Mouse (Mus musculus) heart, postnatal 25 days (tissue): ENCODE data around the gene Fgfr2. TPM values are rescaled to one million over a fixed set of nuclear protein-coding genes. Genes with fewer than 3 reads are reported as not detected.
A peak's percentile ranks its signal among the peaks of the same experiment; 100 is the strongest.

Experiments
- DNase-seq: peaks from one replicate; pipeline ENCODE4 v3.0.0; 2022; ENCODE audit warnings: low spot score
- intact Hi-C: fragments of 180-260 bp; cut with DNase I; formaldehyde crosslinking; loops from one replicate; pipeline ENCODE4 v1.15.1; 2025
- total RNA-seq, 2 experiments: library from RNA; stranded (reverse); gene quantifications; 2 replicates each; pipeline ENCODE4 v1.2.3; 2021

Fgfr2 gene
- total RNA-seq, 2 experiments from 2014 or later: 1.7 to 1.8 TPM

- DNase-seq: no peak
- intact Hi-C loops: loop anchor here (10.0 kb wide), 1 partner anchor 137 kb away; the partner anchor contains the start of genes Abraxas2 and Eef1akmt2
These were observed 131.8 kb downstream of the Fgfr2 start for GRCm38 (mm10) chr7:132991240-132991900.

GRCm38 (mm10) chr7:132989839-132990238 is 133.3 kb downstream of the Fgfr2 start:
- intact Hi-C loops: loop anchor here (10.0 kb wide), 1 partner anchor 135 kb away; the partner anchor contains the start of genes Abraxas2 and Eef1akmt2
- DNase-seq: no peak

- intact Hi-C loops: no loop called here
- no peak for DNase-seq
These were observed 140.5 kb downstream of the Fgfr2 start for GRCm38 (mm10) chr7:132982639-132983038.

GRCm38 (mm10) chr7:132977981-132978380 is 145.2 kb downstream of the Fgfr2 start:
- intact Hi-C loops: no loop called here
- no peak for DNase-seq

GRCm38 (mm10) chr7:132976079-132976478 is 147.1 kb downstream of the Fgfr2 start:
- intact Hi-C loops: no loop called here

GRCm38 (mm10) chr7:132972079-132972478 is 151.1 kb downstream of the Fgfr2 start:
- intact Hi-C loops: no loop called here

More at GRCm38 (mm10) chr7:132976079-132976478, 147.1 kb downstream of the Fgfr2 start:
- DNase-seq: no peak

GRCm38 (mm10) chr7:132965707-132966106 is 157.4 kb downstream of the Fgfr2 start:
- intact Hi-C loops: loop anchor here (5.0 kb wide), 1 partner anchor 33 kb away; the partner anchor contains the start of gene Zranb1
- DNase-seq: no peak

More at GRCm38 (mm10) chr7:132972079-132972478, 151.1 kb downstream of the Fgfr2 start:
- no peak for DNase-seq

GRCm38 (mm10) chr7:132964395-132964794 is 158.8 kb downstream of the Fgfr2 start:
- intact Hi-C loops: no loop called here
- no peak for DNase-seq

GRCm38 (mm10) chr7:132950613-132951012 is 172.5 kb downstream of the Fgfr2 start:
- no peak for DNase-seq
- intact Hi-C loops: no loop called here

- intact Hi-C loops: no loop called here
- no peak for DNase-seq
These were observed 173.2 kb downstream of the Fgfr2 start for GRCm38 (mm10) chr7:132949968-132950367.

- intact Hi-C loops: no loop called here
These were observed 182.6 kb downstream of the Fgfr2 start for GRCm38 (mm10) chr7:132940569-132940968.

GRCm38 (mm10) chr7:132939118-132939517 is 184.0 kb downstream of the Fgfr2 start:
- intact Hi-C loops: no loop called here

More at GRCm38 (mm10) chr7:132940569-132940968, 182.6 kb downstream of the Fgfr2 start:
- DNase-seq: no peak

GRCm38 (mm10) chr7:132934743-132935142 is 188.4 kb downstream of the Fgfr2 start:
- DNase-seq: no peak
- intact Hi-C loops: loop anchor here (5.0 kb wide), 2 partner anchors 33 to 68 kb away; no protein-coding TSS in a partner anchor

More at GRCm38 (mm10) chr7:132939118-132939517, 184.0 kb downstream of the Fgfr2 start:
- DNase-seq: no peak

- intact Hi-C loops: loop anchor here (5.0 kb wide), 2 partner anchors 34 to 69 kb away; no protein-coding TSS in a partner anchor
These were observed 189.8 kb downstream of the Fgfr2 start for GRCm38 (mm10) chr7:132933331-132933730.

GRCm38 (mm10) chr7:132931560-132932351 is 191.4 kb downstream of the Fgfr2 start:
- peak; percentile 29 for DNase-seq

More at GRCm38 (mm10) chr7:132933331-132933730, 189.8 kb downstream of the Fgfr2 start:
- no peak for DNase-seq

GRCm38 (mm10) chr7:132930850-132931559 is 192.1 kb downstream of the Fgfr2 start, which contains the start of gene Zranb1:
Zranb1 (plus strand) TSS chr7:132931142.
- peak; percentile 97 for DNase-seq
- intact Hi-C loops: loop anchor here (5.0 kb wide), 2 partner anchors 36 to 71 kb away; no protein-coding TSS in a partner anchor

More at GRCm38 (mm10) chr7:132931560-132932351, 191.4 kb downstream of the Fgfr2 start:
- intact Hi-C loops: loop anchor here (5.0 kb wide), 2 partner anchors 36 to 71 kb away; no protein-coding TSS in a partner anchor

GRCm38 (mm10) chr7:132930055-132930454 is 193.1 kb downstream of the Fgfr2 start:
- intact Hi-C loops: loop anchor here (5.0 kb wide), 2 partner anchors 37 to 72 kb away; no protein-coding TSS in a partner anchor
- DNase-seq: no peak

GRCm38 (mm10) chr7:132927201-132927600 is 195.9 kb downstream of the Fgfr2 start:
- no peak for DNase-seq
- intact Hi-C loops: no loop called here

- no peak for DNase-seq
- intact Hi-C loops: no loop called here
These were observed 197.9 kb downstream of the Fgfr2 start for GRCm38 (mm10) chr7:132925227-132925626.
